Mouse (Mus musculus) MEL (cell line): ENCODE measurements around the gene Dock9. TPM values are rescaled to one million over a fixed set of nuclear protein-coding genes. Genes with fewer than 3 reads are reported as not detected.

ENCODE experiments used
- DNase-seq: peaks from one replicate; pipeline ENCODE4 v3.0.0; 2011; ENCODE audit warnings: low read depth, low spot score
- H3K27ac ChIP-seq: 2 replicates; pipeline ENCODE4 v1.5.1; 2012; ENCODE audit warnings: low read depth, mild to moderate bottlenecking, control low read depth, low read length, moderate library complexity; ENCODE audit not compliant: control insufficient read depth
- H3K27me3 ChIP-seq, 2 experiments: fragments of 150-350 bp in 1 of 2; sonication (generic) in 1 of 2; 2 replicates each; pipeline ENCODE4 v1.6.1; 2012; ENCODE audit warnings: low read length in 2 of 2, mild to moderate bottlenecking in 2 of 2, improper control_type of control experiment in 1 of 2, moderate library complexity in 1 of 2; ENCODE audit not compliant: insufficient read depth in 2 of 2, control insufficient read depth in 1 of 2
- H3K36me3 ChIP-seq, 2 experiments: 2 replicates each; pipeline ENCODE4 v1.6.1; 2012 to 2014; ENCODE audit warnings: low read length in 2 of 2, improper control_type of control experiment in 1 of 2, inconsistent platforms in 1 of 2, mild to moderate bottlenecking in 1 of 2; ENCODE audit not compliant: insufficient read depth in 2 of 2, control insufficient read depth in 1 of 2
- H3K4me1 ChIP-seq, 2 experiments: fragments of 150-350 bp in 1 of 2; sonication (generic) in 1 of 2; 2 replicates each; pipeline ENCODE4 v1.6.1; 2012; ENCODE audit warnings: low read length in 2 of 2, improper control_type of control experiment in 1 of 2, mild to moderate bottlenecking in 1 of 2; ENCODE audit not compliant: insufficient read depth in 2 of 2, control insufficient read depth in 1 of 2
- H3K4me3 ChIP-seq, 2 experiments: fragments of 150-350 bp in 1 of 2; sonication (generic) in 1 of 2; 2 replicates each; pipeline ENCODE4 v1.5.1; 2012; ENCODE audit warnings: low read depth in 2 of 2, low read length in 2 of 2, mild to moderate bottlenecking in 2 of 2, moderate library complexity in 2 of 2, control low read depth in 1 of 2, improper control_type of control experiment in 1 of 2; ENCODE audit not compliant: control insufficient read depth in 1 of 2, insufficient read depth in 1 of 2
- H3K79me2 ChIP-seq: 2 replicates; pipeline ENCODE4 v1.6.1; 2012; ENCODE audit warnings: mild to moderate bottlenecking, low read length, moderate library complexity; ENCODE audit not compliant: control insufficient read depth, poor library complexity, insufficient read depth
- H3K9ac ChIP-seq: 2 replicates; pipeline ENCODE4 v1.6.1; 2012; ENCODE audit warnings: low read depth, mild to moderate bottlenecking, control low read depth, low read length, moderate library complexity; ENCODE audit not compliant: control insufficient read depth, poor library complexity, severe bottlenecking
- H3K9me3 ChIP-seq: fragments of 150-350 bp; sonication (generic); replicated peaks from 2 replicates; pipeline ENCODE4 v1.6.1; 2012; ENCODE audit warnings: mild to moderate bottlenecking, low read length, improper control_type of control experiment, moderate library complexity; ENCODE audit not compliant: insufficient read depth
- BHLHE40 ChIP-seq: IDR thresholded peaks from 2 replicates; pipeline ENCODE4 v1.6.1; 2012; ENCODE audit warnings: low read depth, mild to moderate bottlenecking, inconsistent platforms, low read length, improper control_type of control experiment, borderline replicate concordance
- CHD1 ChIP-seq: IDR thresholded peaks from 2 replicates; pipeline ENCODE4 v1.6.1; 2012; ENCODE audit warnings: low read depth, mild to moderate bottlenecking, inconsistent platforms, low read length, improper control_type of control experiment
- E2F4 ChIP-seq: IDR thresholded peaks from 2 replicates; pipeline ENCODE4 v1.6.1; 2011; ENCODE audit warnings: low read depth, low read length, improper control_type of control experiment, borderline replicate concordance
- EP300 ChIP-seq, 2 experiments: IDR thresholded peaks; 2 replicates each; pipeline ENCODE4 v1.6.1; 2011; ENCODE audit warnings: improper control_type of control experiment in 2 of 2, low read length in 2 of 2, low read depth in 1 of 2, mild to moderate bottlenecking in 1 of 2
- HCFC1 ChIP-seq: IDR thresholded peaks from 2 replicates; pipeline ENCODE4 v1.6.1; 2012; ENCODE audit warnings: low read depth, mild to moderate bottlenecking, inconsistent platforms, low read length, improper control_type of control experiment, moderate library complexity
- KAT2A ChIP-seq: conservative IDR thresholded peaks from 2 replicates; pipeline ENCODE4 v1.6.1; 2012; ENCODE audit warnings: low read depth, low read length, improper control_type of control experiment, inconsistent platforms
- MAFK ChIP-seq: IDR thresholded peaks from 2 replicates; pipeline ENCODE4 v1.6.1; 2011; ENCODE audit warnings: low read depth, mild to moderate bottlenecking, low read length, improper control_type of control experiment, borderline replicate concordance
- MAX ChIP-seq: IDR thresholded peaks from 2 replicates; pipeline ENCODE4 v1.6.1; 2011; ENCODE audit warnings: low read length, improper control_type of control experiment
- MAZ ChIP-seq: IDR thresholded peaks from 2 replicates; pipeline ENCODE4 v1.6.1; 2012; ENCODE audit warnings: low read depth, mild to moderate bottlenecking, inconsistent platforms, low read length, improper control_type of control experiment
- MEF2A ChIP-seq: IDR thresholded peaks from 2 replicates; pipeline ENCODE4 v1.6.1; 2014; ENCODE audit warnings: low read depth, mild to moderate bottlenecking, inconsistent platforms, low read length, improper control_type of control experiment; ENCODE audit not compliant: poor library complexity, insufficient replicate concordance, severe bottlenecking; ENCODE audit errors: extremely low read depth
- MXI1 ChIP-seq: IDR thresholded peaks from 2 replicates; pipeline ENCODE4 v1.6.1; 2011; ENCODE audit warnings: mild to moderate bottlenecking, low read depth, low read length, improper control_type of control experiment
- MYB ChIP-seq: IDR thresholded peaks from 2 replicates; pipeline ENCODE4 v1.6.1; 2011; ENCODE audit warnings: mild to moderate bottlenecking, low read depth, low read length, improper control_type of control experiment
- NELFE ChIP-seq: IDR thresholded peaks from 2 replicates; pipeline ENCODE4 v1.6.1; 2011; ENCODE audit warnings: low read depth, low read length, improper control_type of control experiment
- NRF1 ChIP-seq: IDR thresholded peaks from 2 replicates; pipeline ENCODE4 v1.6.1; 2014; ENCODE audit warnings: low read depth, mild to moderate bottlenecking, inconsistent platforms, low read length, improper control_type of control experiment, moderate library complexity; ENCODE audit not compliant: poor library complexity, insufficient read depth, severe bottlenecking
- POLR2AphosphoS5 ChIP-seq: IDR thresholded peaks from 2 replicates; pipeline ENCODE4 v1.6.1; 2012; ENCODE audit warnings: low read depth, borderline replicate concordance, mild to moderate bottlenecking, inconsistent platforms, low read length, moderate library complexity, mixed read lengths
- RAD21 ChIP-seq: IDR thresholded peaks from 2 replicates; pipeline ENCODE4 v1.6.1; 2011; ENCODE audit warnings: mild to moderate bottlenecking, low read depth, low read length, improper control_type of control experiment
- SIN3A ChIP-seq: IDR thresholded peaks from 2 replicates; pipeline ENCODE4 v1.6.1; 2012; ENCODE audit warnings: low read length, improper control_type of control experiment, inconsistent platforms
- SMC3 ChIP-seq: IDR thresholded peaks from 2 replicates; pipeline ENCODE4 v1.6.1; 2011; ENCODE audit warnings: low read depth, low read length, improper control_type of control experiment
- TAL1 ChIP-seq: IDR thresholded peaks from 2 replicates; pipeline ENCODE4 v1.6.1; 2012; ENCODE audit warnings: mild to moderate bottlenecking, inconsistent platforms, low read length, moderate library complexity, mixed read lengths
- TCF12 ChIP-seq: IDR thresholded peaks from 2 replicates; pipeline ENCODE4 v1.6.1; 2014; ENCODE audit warnings: low read depth, mild to moderate bottlenecking, inconsistent platforms, low read length, improper control_type of control experiment, moderate library complexity
- UBTF ChIP-seq: IDR thresholded peaks from 2 replicates; pipeline ENCODE4 v1.6.1; 2012; ENCODE audit warnings: low read depth, mild to moderate bottlenecking, inconsistent platforms, low read length, improper control_type of control experiment, moderate library complexity, borderline replicate concordance; ENCODE audit not compliant: insufficient read depth
- USF1 ChIP-seq: IDR thresholded peaks from 2 replicates; pipeline ENCODE4 v1.6.1; 2014; ENCODE audit warnings: low read depth, mild to moderate bottlenecking, inconsistent platforms, low read length, improper control_type of control experiment, moderate library complexity
- USF2 ChIP-seq, 2 experiments: IDR thresholded peaks; 2 replicates each; pipeline ENCODE4 v1.6.1; 2011 to 2012; ENCODE audit warnings: improper control_type of control experiment in 2 of 2, low read length in 2 of 2, borderline replicate concordance in 1 of 2, inconsistent platforms in 1 of 2, low read depth in 1 of 2, mild to moderate bottlenecking in 1 of 2; ENCODE audit not compliant: insufficient read depth in 1 of 2
- ZNF384 ChIP-seq: IDR thresholded peaks from 2 replicates; pipeline ENCODE4 v1.6.1; 2012; ENCODE audit warnings: low read depth, mild to moderate bottlenecking, inconsistent platforms, low read length, improper control_type of control experiment
- polyA plus RNA-seq, 2 experiments: library from polyadenylated mRNA; stranded (reverse) in 1 of 2; unstranded in 1 of 2; fragments of >175 nt in 1 of 2; fragments of >200 nt in 1 of 2; gene quantifications; 2 replicates each; pipeline versions ENCODE4 v1.2.1 to v1.2.4; 2012; ENCODE audit warnings: low replicate concordance in 2 of 2, low read depth in 1 of 2; ENCODE audit not compliant: insufficient read length in 2 of 2, insufficient read depth in 1 of 2, missing spikeins in 1 of 2
- total RNA-seq: library from RNA; depleted of rRNA; stranded (reverse); fragments of 300-350 nt; gene quantifications from 2 replicates; pipeline ENCODE4 v1.2.3, GENCODE M21; 2012

The Dock9 gene
- total and polyA plus RNA-seq, 3 experiments = 6.3 to 9.4 TPM; not detected in 1

DNA sequence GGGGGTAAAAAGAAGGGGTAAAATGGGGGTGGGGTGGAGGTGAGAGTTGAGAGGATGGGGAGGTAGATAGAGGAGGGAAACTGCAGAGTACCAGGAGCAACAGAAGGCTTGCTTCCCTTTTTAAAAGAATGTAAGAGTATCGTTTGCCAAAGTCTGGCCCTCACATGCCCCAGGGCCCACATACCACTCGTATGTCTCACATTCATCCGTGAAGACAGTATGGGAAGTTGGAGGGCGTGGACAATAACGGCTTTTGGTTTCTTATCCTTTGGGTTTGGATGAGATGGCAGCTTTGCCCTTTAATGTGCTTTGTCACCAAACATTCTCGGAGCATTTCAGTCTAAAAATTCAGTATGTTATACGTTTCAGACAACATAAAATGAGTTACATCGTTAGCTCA, 24.9 kb upstream of the Dock9 start:
- Histone ChIP-seq H3K36me3 (no peaks in the 10 kb centered on the region), H3K9me3 (no peaks in the 10 kb centered on the region), H3K27ac (no peak overlapping the region), H3K4me1 (no peaks in the 10 kb centered on the region; a peak in 1 of 4 replicates), H3K27me3 (no peaks in the 10 kb centered on the region; a peak in 1 of 4 replicates), H3K9ac (no peak overlapping the region), H3K79me2 (no peaks in the 10 kb centered on the region), H3K4me3 (no peak overlapping the region)
- TF ChIP-seq NRF1 = no peak
- no peak for TF ChIP-seq USF1
- no peak for TF ChIP-seq USF2 (IDR thresholded peaks at IDR 0.05; ENCODE audit: borderline replicate concordance in 1 of 2, insufficient read depth in 1 of 2, low read depth in 1 of 2, low read length in 2 of 2)
- no peak for TF ChIP-seq MEF2A
- TF ChIP-seq KAT2A = no peak
- TF ChIP-seq TAL1 = no peak
- TF ChIP-seq UBTF = no peak
- no peak for TF ChIP-seq SIN3A
- TF ChIP-seq E2F4 = no peak
- TF ChIP-seq EP300 (IDR thresholded peaks at IDR 0.05; ENCODE audit: low read depth in 1 of 2, low read length in 2 of 2) = no peak
- TF ChIP-seq BHLHE40 = no peak
- TF ChIP-seq MAZ = no peak
- TF ChIP-seq RAD21 = no peak
- no peak for TF ChIP-seq CHD1
- TF ChIP-seq SMC3 = no peak
- no peak for DNase-seq

- Histone ChIP-seq H3K4me3 (no peak overlapping the region), H3K9ac (no peak overlapping the region), H3K27ac (no peak overlapping the region), H3K9me3 (no peaks in the 10 kb centered on the region), H3K36me3 (no peaks in the 10 kb centered on the region), H3K79me2 (no peaks in the 10 kb centered on the region), H3K4me1 (no peaks in the 10 kb centered on the region), H3K27me3 (no peaks in the 10 kb centered on the region)
- no peak for TF ChIP-seq MEF2A
- no peak for TF ChIP-seq TCF12
- no peak for TF ChIP-seq MXI1
- TF ChIP-seq ZNF384 = no peak
- no peak for TF ChIP-seq MAX
- no peak for TF ChIP-seq BHLHE40
- TF ChIP-seq USF2 (IDR thresholded peaks at IDR 0.05; ENCODE audit: borderline replicate concordance in 1 of 2, insufficient read depth in 1 of 2, low read depth in 1 of 2, low read length in 2 of 2) = no peak
- TF ChIP-seq USF1 = no peak
- TF ChIP-seq MAFK = no peak
- no peak for TF ChIP-seq NRF1
- no peak for TF ChIP-seq POLR2AphosphoS5
- TF ChIP-seq NELFE = no peak
- TF ChIP-seq MYB = no peak
- TF ChIP-seq HCFC1 = no peak
- no peak for TF ChIP-seq E2F4
- no peak for DNase-seq
Measured at GRCm38 (mm10) chr14:121806791-121807190, 9.2 kb upstream of the Dock9 start.
